Mouse (Mus musculus) WW6 (cell line): ENCODE measurements at regions not wholly inside any gene's neighbourhood (a gene's known extent, or its start where the extent isn't known, plus 50 kb on each side); places are given as distances from the start of the nearest gene placed in this dataset.
A peak's percentile ranks its signal among the peaks of the same experiment; 100 is the strongest.

Experiments
- DNase-seq: peaks from one replicate; pipeline ENCODE4 v3.0.0-alpha.2; 2013; ENCODE audit warnings: low read depth, low spot score

DNA sequence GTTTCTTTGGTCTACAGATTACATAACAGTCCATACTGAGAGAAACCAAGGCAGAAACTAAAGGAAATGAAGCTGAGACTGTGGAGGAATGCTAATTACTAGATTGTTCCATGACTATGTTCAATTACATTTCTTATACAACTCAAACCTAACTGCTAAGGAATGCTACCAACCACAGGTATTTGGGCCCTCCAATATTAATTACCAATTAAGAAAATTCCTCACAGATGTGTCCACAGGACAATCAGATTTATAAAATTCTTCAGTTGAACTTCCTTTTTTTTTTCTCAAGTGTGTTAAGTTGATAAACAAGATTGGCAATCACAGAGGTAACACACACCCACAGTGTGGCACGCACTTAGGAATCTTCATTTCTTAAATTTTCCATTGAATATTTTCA lies 196.8 kb upstream of the A730009L09Rik start:
- no peak for DNase-seq

- no peak for DNase-seq
Measured at GRCm38 (mm10) chr16:84321569-84321968, 193.4 kb upstream of the A730009L09Rik start.

GRCm38 (mm10) chr16:84330293-84330692 lies 184.6 kb upstream of the A730009L09Rik start:
- DNase-seq, result no peak

DNA sequence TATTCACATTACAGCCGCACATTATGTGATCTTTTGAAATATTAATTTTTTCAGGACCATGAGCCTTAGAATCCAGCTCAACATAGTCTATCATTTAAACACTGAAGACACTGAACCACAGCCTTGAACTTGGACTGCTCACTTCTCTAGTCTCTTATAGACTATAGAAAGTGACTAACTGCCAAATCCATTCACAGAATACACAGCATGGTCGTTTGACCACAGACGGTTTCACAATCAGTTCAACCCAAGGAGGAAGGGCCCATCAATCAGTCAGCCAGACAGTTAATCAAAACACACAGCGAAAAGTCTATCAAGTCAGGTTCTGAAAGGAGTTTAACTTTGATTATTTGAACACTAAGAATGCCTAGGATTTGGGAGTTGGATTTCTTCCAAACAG lies 168.8 kb upstream of the A730009L09Rik start:
- no peak for DNase-seq

DNA sequence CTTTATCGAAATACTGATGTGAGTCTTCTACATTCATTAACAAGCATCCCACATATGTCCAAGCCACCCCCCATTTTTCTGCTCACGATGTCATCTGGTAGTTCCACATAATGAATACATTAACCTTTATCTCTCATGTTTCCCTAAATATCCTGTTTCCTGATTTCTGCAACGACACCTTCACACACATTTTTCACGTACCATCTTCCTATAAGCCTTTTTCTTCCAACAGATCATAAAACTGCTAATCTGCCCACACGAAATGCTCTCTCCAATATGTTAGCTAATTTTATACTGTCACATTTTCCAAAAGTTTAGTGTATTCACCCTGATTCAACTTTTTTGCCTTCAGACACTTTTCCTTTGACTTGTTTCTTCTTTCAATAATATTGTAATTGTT lies 159.8 kb upstream of the A730009L09Rik start:
- no peak for DNase-seq

GRCm38 (mm10) chr16:84365969-84366368 lies 149.0 kb upstream of the A730009L09Rik start:
- DNase-seq, result no peak

DNA sequence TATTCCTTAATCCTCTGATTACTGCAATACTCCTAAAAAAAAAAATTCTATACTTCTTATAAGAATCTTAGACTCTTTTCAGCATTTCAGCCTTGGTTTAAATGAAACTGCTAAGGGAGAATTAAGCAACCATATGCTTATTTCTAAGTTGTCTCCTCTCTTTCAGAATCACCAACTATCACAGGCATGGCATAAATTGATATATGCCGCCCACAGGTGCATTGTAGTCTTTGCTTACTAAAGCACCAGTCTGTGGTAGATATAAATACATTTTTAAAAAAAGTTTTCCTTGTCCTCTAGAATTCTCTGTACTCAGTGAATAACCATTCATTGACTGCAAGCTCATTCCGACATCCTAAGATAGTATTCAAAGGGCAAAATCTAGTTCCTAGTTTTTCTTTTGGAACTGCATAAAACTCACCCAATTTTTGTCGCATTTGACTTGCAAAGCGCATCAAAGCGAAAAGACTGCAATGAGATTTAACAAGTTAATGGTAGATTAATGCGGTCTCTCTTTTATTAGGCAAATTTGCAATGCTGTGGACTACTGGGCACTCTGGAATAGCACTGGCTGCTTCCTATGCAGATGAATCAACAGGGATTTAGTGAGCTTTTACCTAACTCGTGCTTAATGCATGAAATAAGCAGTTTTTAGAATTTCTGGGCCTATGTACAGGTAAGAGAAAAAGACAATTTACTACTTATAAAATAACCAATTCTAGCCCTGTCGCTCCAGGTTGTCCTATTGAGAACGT lies 145.8 kb upstream of the A730009L09Rik start:
- no peak for DNase-seq

GRCm38 (mm10) chr16:84378461-84378860 lies 136.5 kb upstream of the A730009L09Rik start:
- DNase-seq, result no peak

DNA sequence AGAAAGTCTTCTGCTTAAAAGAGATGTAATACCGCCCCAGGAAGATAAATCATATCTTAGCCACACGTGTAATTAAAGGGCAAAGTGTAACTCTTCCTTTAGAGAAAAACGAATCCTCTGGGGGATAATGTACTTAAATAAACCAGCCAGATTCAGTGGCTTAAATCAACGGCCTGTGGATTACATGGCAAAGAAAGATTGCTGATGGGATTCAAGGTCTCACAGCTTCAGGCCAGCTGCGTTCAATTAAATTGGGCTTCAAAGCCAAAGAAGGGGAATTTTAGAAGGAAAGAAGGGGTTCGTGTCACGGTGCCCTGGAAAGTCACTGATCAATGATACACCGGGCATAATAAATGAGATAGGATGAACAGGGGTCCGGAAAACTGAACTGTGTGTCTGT lies 123.2 kb upstream of the A730009L09Rik start:
- DNase-seq, result no peak

GRCm38 (mm10) chr16:84394895-84395294 lies 120.0 kb upstream of the A730009L09Rik start:
- DNase-seq, result no peak

DNA sequence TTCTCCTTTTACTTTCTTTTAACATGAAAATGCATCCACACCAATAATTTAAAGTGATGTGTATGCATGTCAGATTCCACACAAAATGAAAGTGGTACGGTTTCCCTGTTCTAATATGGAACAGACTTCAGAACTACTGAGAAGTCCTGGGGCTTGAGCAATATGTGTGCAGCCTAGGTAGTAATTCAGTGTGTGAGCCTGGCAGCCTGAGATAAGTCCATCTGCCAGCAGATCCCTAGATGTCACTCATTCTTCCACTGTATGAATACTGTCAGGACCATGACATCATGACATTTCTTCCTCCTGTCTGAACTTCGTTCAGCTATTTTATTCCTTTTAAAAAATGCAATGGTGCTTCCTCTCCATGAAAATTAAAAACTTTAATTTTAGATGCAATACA lies 93.3 kb upstream of the A730009L09Rik start:
- DNase-seq, result no peak

DNA sequence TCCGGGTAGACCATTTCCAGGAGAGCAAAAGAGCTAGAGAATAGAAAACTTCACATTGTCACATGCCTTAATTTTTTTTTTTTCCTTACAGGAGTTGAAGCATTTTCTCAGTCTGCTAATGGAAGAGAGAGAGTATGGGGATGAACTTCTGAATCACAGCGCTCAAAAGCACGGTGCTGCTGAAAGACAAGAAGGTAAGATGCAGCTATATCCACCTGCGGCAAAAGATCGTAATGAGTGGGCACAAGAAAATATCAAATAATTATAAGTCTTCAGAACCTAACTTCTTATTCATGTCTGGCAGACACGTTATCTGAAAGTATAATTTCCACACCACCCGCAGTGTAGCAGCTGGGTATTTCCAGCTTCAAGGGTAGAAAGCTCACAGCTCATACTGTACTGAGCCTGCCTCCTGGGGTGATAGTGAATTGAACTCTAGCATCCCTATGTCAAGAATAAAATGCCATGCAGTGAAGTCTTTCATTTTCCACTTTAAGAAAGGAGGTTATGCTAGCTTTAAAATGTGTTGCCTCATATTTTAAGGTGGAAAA lies 87.9 kb upstream of the A730009L09Rik start:
- DNase-seq, result no peak

DNA sequence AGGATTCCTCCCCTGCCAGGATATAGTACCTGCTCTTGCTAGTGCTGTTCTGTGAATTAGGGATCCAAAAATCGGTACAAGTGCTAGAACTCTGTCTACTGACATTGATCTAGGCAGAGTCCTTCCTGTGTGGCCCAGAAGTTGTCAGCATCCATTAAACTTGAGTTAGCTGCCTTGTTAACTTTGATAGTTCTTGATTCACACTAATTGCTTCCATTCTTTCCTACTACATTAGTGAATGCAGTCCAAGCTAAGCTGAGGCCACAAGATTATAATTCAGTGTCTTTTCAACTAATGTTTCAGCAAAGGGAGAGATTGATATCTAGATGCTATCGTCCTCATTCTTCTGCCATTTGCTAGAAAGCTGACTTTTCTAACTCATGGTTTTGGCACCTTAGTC lies 58.3 kb upstream of the A730009L09Rik start:
- DNase-seq, result no peak

- peak; percentile 38 for DNase-seq
Measured at GRCm38 (mm10) chr16:84462150-84462549, 52.8 kb upstream of the A730009L09Rik start.
